Mouse (Mus musculus) telencephalon, adult 2 months (tissue): ENCODE measurements around the gene Dbx2.

Experiments used
- DNase-seq: peaks from one replicate; pipeline ENCODE4 v3.0.0-alpha.2; 2011; ENCODE audit warnings: low read depth, low spot score

Dbx2 gene

GRCm38 (mm10) chr15:95655860-95656259, at the start of gene Dbx2:
Gene Dbx2, minus strand, starts transcription at chr15:95655960.
- no peak for DNase-seq

GRCm38 (mm10) chr15:95702206-95702605, 46.4 kb upstream of the Dbx2 start:
- DNase-seq, result no peak

GRCm38 (mm10) chr15:95701573-95701972, 45.8 kb upstream of the Dbx2 start:
- no peak for DNase-seq

GRCm38 (mm10) chr15:95699371-95699770, 43.6 kb upstream of the Dbx2 start:
- peak; percentile 15 for DNase-seq

- no peak for DNase-seq
Measured at GRCm38 (mm10) chr15:95693759-95694158, 38.0 kb upstream of the Dbx2 start.

GRCm38 (mm10) chr15:95691594-95691993, 35.8 kb upstream of the Dbx2 start:
- DNase-seq, result no peak

- no peak for DNase-seq
Measured at GRCm38 (mm10) chr15:95691129-95691528, 35.4 kb upstream of the Dbx2 start.

- DNase-seq, result no peak
Measured at GRCm38 (mm10) chr15:95682620-95683019, 26.9 kb upstream of the Dbx2 start.

- DNase-seq, result no peak
Measured at GRCm38 (mm10) chr15:95675645-95676044, 19.9 kb upstream of the Dbx2 start.

GRCm38 (mm10) chr15:95675176-95675575, 19.4 kb upstream of the Dbx2 start:
- no peak for DNase-seq

GRCm38 (mm10) chr15:95667209-95667608, 11.4 kb upstream of the Dbx2 start:
- peak; percentile 22 for DNase-seq

GRCm38 (mm10) chr15:95665002-95665401, 9.2 kb upstream of the Dbx2 start:
- no peak for DNase-seq

- no peak for DNase-seq
Measured at GRCm38 (mm10) chr15:95661718-95662117, 6.0 kb upstream of the Dbx2 start.

- no peak for DNase-seq
Measured at GRCm38 (mm10) chr15:95660368-95660767, 4.6 kb upstream of the Dbx2 start.

GRCm38 (mm10) chr15:95654211-95654897, 1.4 kb downstream of the Dbx2 start:
- no peak for DNase-seq

GRCm38 (mm10) chr15:95653812-95654210, 1.9 kb downstream of the Dbx2 start:
- no peak for DNase-seq

- no peak for DNase-seq
Measured at GRCm38 (mm10) chr15:95652898-95653707, 2.7 kb downstream of the Dbx2 start.

- no peak for DNase-seq
Measured at GRCm38 (mm10) chr15:95651824-95652223, 3.9 kb downstream of the Dbx2 start.

GRCm38 (mm10) chr15:95643505-95644029, 12.2 kb downstream of the Dbx2 start:
- no peak for DNase-seq

GRCm38 (mm10) chr15:95640347-95640746, 15.4 kb downstream of the Dbx2 start:
- DNase-seq, result no peak

GRCm38 (mm10) chr15:95639829-95640134, 16.0 kb downstream of the Dbx2 start:
- DNase-seq, result no peak

GRCm38 (mm10) chr15:95639115-95639828, 16.5 kb downstream of the Dbx2 start:
- DNase-seq, result no peak
